Mouse (Mus musculus): ENCODE measurements around the gene P2ry2. TPM values are rescaled to one million over a fixed set of nuclear protein-coding genes. Genes with fewer than 3 reads are reported as not detected.

The P2ry2 gene
- total RNA-seq, 2 experiments from 2014 or later: 34.3 to 43.7 TPM

GRCm38 (mm10) chr7:101027623-101028443 lies 15.2 kb upstream of the P2ry2 start:
- no peak for DNase-seq

- DNase-seq: no peak
These were observed 14.2 kb upstream of the P2ry2 start for GRCm38 (mm10) chr7:101026836-101027235.

GRCm38 (mm10) chr7:101017492-101017891 lies 4.8 kb upstream of the P2ry2 start:
- no peak for DNase-seq

- DNase-seq: peak; percentile 77
These were observed 4.4 kb upstream of the P2ry2 start for GRCm38 (mm10) chr7:101017021-101017461.

- no peak for DNase-seq
These were observed 2.3 kb upstream of the P2ry2 start for GRCm38 (mm10) chr7:101014985-101015384.

- DNase-seq: no peak
These were observed 1.4 kb upstream of the P2ry2 start for GRCm38 (mm10) chr7:101014041-101014440.

GRCm38 (mm10) chr7:101011681-101012367 lies 842 bp downstream of the P2ry2 start:
- peak; percentile 86 for DNase-seq

- DNase-seq: no peak
These were observed 1.9 kb downstream of the P2ry2 start for GRCm38 (mm10) chr7:101010741-101011140.

- DNase-seq: no peak
These were observed 6.5 kb downstream of the P2ry2 start for GRCm38 (mm10) chr7:101006201-101006600.

- no peak for DNase-seq
These were observed 7.5 kb downstream of the P2ry2 start for GRCm38 (mm10) chr7:101005119-101005518.

GRCm38 (mm10) chr7:101003442-101004326 lies 9.0 kb downstream of the P2ry2 start:
- DNase-seq: no peak

- DNase-seq: peak; percentile 81
These were observed 10.4 kb downstream of the P2ry2 start for GRCm38 (mm10) chr7:101002274-101002673.

GRCm38 (mm10) chr7:100999623-101000022 lies 13.0 kb downstream of the P2ry2 start:
- no peak for DNase-seq

- DNase-seq: no peak
These were observed 14.1 kb downstream of the P2ry2 start for GRCm38 (mm10) chr7:100998578-100998960.

GRCm38 (mm10) chr7:100997951-100998577 lies 14.6 kb downstream of the P2ry2 start:
- no peak for DNase-seq

GRCm38 (mm10) chr7:100997215-100997614 lies 15.5 kb downstream of the P2ry2 start:
- DNase-seq: no peak

- no peak for DNase-seq
These were observed 16.7 kb downstream of the P2ry2 start for GRCm38 (mm10) chr7:100995951-100996350.

GRCm38 (mm10) chr7:100995260-100995864 lies 17.3 kb downstream of the P2ry2 start:
- DNase-seq: peak; percentile 61

- peak; percentile 83 for DNase-seq
These were observed 19.5 kb downstream of the P2ry2 start for GRCm38 (mm10) chr7:100993166-100993565.

GRCm38 (mm10) chr7:100991972-100992371 lies 20.7 kb downstream of the P2ry2 start:
- no peak for DNase-seq

GRCm38 (mm10) chr7:100990636-100991311 lies 21.9 kb downstream of the P2ry2 start:
- peak; percentile 71 for DNase-seq
